Mouse (Mus musculus) megakaryocyte, embryonic 14.5 days (primary cell): ENCODE measurements around the gene Angptl6.

Experiments
- FLI1 ChIP-seq: IDR thresholded peaks from 2 replicates; pipeline ENCODE4 v1.6.1; 2012; ENCODE audit warnings: low read length, inconsistent platforms, mixed read lengths
- GATA1 ChIP-seq: IDR thresholded peaks from 3 replicates; pipeline ENCODE4 v1.6.1; 2012; ENCODE audit warnings: mixed read lengths, low read length, inconsistent platforms, borderline replicate concordance

DNA sequence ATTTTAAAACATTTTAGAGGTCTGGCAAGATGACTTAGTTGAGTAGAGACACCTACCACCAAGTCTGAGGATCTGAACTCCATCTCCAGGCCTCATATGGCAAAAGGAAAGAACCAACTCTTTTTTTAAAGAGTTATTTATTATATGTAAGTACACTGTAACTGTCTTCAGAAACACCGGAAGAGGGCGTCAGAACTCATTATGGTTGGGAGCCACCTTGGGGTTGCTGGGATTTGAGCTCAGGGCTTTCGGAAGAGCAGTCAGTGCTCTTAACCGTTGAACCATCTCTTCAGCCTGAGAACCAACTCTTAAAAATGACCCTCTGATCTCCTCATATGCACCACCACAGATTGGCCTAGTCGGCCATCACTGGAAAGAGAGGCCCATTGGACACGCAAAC is 7.7 kb upstream of the Angptl6 start:
- no peak for TF ChIP-seq FLI1
- no peak for TF ChIP-seq GATA1
